Mouse (Mus musculus): ENCODE measurements around the gene Rab33b. TPM values are rescaled to one million over a fixed set of nuclear protein-coding genes. Genes with fewer than 3 reads are reported as not detected.
A peak's percentile ranks its signal among the peaks of the same experiment; 100 is the strongest.

Rab33b gene
- polyA plus RNA-seq, 1 experiment = 25.7 TPM

GRCm38 (mm10) chr3:51510903-51511302, 27.2 kb downstream of the Rab33b start:
- DNase-seq (ENCODE audit: extremely low spot score in 1 of 2, low spot score in 1 of 2) = peak; percentile 52 to 92

GRCm38 (mm10) chr3:51511983-51512382, 28.3 kb downstream of the Rab33b start:
- DNase-seq (ENCODE audit: extremely low spot score in 1 of 2, low spot score in 1 of 2) = no peak

DNA sequence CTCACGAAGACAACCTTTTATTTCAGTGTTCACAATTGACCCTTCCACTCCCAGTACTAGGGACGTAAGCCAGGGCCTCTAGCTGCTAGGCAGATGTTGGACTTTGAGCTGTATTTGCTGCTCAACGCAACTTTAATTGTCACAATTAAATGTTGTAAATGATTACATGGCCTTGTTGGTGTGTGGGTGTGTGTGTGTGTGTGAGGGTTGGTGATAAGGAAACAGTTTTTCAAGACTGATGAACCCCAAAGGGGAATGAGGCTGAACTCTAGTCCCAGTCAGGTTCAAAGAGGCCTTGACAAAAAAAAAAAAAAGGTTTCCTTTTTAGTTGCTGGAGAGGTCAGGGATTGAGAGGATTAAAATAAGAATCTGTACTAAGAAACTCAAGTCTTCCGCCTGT, 33.7 kb downstream of the Rab33b start:
- no peak for DNase-seq (ENCODE audit: extremely low spot score in 1 of 2, low spot score in 1 of 2)

DNA sequence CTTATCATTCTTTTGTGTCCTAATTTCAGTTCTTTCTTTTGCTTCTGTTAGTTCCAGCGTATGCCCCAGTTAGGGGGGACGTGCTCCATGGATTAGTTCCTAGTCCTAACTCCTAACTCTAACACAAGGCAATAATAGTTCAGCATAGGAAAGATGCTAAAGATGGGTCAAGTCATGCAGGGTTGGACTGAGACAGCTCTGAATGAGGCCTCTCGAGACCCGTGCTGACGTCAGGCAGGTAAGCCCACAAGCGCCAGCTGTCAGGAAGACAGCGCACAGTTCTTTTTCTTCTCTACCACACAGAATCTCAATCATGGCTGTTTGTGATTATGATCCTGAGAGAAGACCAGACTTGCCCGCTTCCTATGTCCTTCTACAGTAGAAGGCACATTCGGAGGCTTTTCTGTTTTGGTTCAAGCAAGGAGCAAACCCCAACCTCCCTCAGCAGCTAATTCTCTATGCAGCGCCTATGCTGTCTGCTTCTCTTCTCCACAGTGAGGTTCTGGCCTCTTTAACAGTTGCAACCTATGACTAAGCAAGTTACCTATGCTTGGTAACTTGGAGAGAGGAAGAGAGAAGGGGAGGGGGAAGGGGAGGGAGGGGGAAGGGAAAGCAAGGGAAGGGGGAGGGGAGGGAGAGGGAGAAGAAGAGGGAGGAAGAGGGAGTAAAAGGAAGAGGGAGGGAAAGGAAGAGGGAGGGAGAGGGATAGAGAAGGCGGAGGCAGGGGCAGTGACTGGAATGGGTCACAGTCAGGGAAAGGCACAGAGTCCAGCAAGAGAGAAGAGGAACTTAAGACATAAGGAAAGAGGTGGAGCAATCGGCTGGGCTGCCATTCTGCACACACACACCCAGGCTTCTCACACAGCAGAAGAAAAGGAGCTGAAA, 34.4 kb downstream of the Rab33b start:
- no peak for DNase-seq (ENCODE audit: extremely low spot score in 1 of 2, low spot score in 1 of 2)

DNA sequence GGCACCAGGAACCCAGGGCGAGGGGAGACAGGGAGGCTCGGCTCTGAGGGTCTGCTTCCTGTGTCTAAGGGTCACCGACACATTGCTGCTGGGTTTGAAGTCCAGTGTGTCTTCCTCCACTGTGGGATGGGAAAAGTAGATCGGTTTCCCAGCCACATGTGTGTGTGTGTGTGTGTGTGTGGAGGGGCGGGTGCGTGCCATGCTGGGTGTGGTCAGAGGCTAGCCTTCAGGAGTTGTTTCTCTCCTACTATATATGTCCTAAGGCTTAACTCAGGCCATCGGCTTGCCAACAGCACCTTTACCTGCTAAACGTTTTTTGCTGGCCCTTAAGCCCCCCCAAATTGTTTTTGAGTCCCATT, 35.0 kb downstream of the Rab33b start:
- DNase-seq (ENCODE audit: extremely low spot score in 1 of 2, low spot score in 1 of 2) = no peak

- DNase-seq (ENCODE audit: extremely low spot score in 1 of 2, low spot score in 1 of 2) = no peak
These were observed 37.5 kb downstream of the Rab33b start for GRCm38 (mm10) chr3:51521262-51521661.

- DNase-seq (ENCODE audit: extremely low spot score in 1 of 2, low spot score in 1 of 2) = no peak
These were observed 41.6 kb downstream of the Rab33b start for GRCm38 (mm10) chr3:51525186-51525785.

- peak; percentile 79 to 81 for DNase-seq (ENCODE audit: extremely low spot score in 1 of 2, low spot score in 1 of 2)
These were observed 43.2 kb downstream of the Rab33b start for GRCm38 (mm10) chr3:51526891-51527290.

- DNase-seq (ENCODE audit: extremely low spot score in 1 of 2, low spot score in 1 of 2) = no peak
These were observed 48.0 kb downstream of the Rab33b start for GRCm38 (mm10) chr3:51531473-51532281.

DNA sequence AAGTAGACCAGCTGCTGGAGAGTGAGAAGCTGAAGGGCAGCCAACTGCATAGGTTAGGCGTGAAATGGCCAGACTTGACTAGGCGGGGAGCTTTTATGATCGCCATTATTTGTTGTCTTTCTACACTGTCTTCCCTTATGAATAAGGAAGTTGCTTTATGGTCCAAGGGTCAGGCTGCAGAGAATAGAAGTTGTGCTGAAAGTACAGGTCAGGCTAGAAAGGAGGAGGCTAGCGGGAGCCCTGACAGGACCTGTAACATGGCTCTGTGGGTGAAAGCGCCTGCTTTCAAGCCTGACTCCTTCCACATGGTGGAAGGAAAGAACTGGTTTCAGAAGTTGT, 48.5 kb downstream of the Rab33b start:
- no peak for DNase-seq (ENCODE audit: extremely low spot score in 1 of 2, low spot score in 1 of 2)

DNA sequence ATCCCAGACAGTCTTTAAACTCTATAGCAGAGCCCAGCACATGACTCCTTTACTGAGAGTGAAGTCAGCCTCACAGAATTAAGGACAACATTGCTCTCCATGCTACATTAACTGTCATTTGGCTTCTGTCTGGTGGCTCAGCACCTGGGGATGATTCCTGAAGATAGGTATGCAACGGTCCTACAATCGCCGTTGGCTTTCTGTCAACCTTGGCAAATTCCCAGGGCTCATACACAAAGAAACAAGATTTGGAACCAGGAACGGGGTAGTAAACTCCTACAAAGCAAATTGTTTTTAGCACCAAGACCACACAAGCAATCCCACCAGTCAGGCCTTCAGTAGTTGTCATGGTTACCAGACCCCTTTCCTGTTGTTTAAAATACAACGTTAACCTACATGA, 49.9 kb downstream of the Rab33b start:
- no peak for DNase-seq (ENCODE audit: extremely low spot score in 1 of 2, low spot score in 1 of 2)

DNA sequence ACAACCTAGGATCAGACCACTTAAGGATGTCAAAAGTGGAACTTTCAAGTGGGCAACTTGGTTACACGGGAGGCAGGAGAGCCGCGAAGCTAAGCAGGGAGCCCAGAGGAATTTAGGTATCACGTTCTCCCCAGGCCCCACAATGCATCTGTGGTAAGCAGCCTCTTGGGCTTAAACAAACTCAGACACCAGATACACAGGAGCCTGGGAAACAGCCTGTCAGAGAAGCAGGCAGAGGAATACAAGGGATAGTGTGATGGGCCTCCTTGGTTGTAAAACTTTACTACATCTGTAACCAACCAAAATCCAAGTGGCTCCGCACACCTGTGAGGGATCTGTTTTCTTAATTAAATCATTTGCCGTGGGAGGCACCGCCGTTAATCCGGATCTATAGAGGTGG, 50.3 kb downstream of the Rab33b start:
- DNase-seq (ENCODE audit: extremely low spot score in 1 of 2, low spot score in 1 of 2) = no peak

DNA sequence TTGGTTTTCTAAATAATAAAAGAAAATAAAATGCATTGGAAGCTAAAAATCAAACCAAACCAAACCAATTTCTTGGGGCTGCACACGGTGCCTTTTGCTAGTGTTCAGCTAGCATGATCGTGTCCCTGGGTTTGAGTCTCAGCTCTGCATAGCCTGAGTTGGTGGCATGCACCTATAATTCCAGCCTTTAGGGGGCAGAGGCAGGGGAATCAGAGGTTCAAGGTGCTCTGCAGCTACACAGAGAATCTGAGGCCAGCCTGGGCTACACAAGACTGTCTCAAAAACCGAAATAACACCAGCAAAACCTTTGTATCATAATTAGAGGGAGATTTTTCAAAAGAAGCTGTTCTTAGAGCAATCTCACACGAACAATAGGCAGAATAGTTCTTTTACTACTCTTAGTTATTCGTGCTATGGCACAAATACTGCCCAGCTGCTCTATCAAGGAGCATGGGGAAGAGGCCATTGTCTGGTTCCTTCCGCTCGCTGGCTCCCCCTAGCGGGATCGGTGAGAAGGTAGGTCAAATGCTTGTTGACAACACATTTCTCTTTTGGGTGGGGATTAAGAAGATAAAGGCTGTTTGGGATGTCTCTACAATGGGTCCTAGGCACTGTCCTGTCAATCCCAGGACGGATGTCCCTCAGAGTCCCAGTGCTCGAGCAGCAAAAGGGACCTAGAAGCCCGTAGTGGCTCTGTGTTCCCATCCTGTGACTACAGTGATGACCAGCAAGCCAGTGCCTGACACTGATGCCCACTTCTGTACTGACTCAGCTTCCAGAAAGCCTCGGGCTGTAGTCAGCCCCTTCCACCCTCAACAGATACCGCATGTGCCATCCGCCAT, 56.1 kb downstream of the Rab33b start:
- DNase-seq (ENCODE audit: extremely low spot score in 1 of 2, low spot score in 1 of 2) = peak in 1 of 2 experiments; percentile 70

DNA sequence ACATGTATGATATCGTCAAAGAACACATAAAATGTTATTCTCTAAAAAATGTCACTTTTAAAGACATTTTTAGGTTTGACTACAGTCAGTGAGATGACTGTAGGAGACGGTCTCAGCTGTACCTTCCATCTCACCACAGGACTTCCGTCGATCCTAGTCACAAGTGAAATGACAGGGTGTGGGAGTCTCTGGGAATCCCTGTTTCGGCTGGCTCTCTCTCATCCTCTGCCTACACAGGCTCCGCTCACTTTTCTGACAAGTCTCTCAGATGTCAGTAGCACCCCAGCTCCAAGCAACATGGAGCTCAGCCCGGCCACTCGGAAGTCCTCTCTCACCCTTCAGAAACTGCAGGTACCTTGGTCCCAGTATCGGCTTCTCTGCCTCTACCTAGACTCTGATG, 56.9 kb downstream of the Rab33b start:
- peak in 1 of 2 experiments; percentile 28 for DNase-seq (ENCODE audit: extremely low spot score in 1 of 2, low spot score in 1 of 2)

GRCm38 (mm10) chr3:51544442-51545128, 60.9 kb downstream of the Rab33b start:
- DNase-seq (ENCODE audit: extremely low spot score in 1 of 2, low spot score in 1 of 2) = no peak

Other genes with a start within 250 kb of the Rab33b start
- gene Elf2, start 143.3 kb upstream of the Rab33b start, polyA plus RNA-seq (2012; rRNA removed) = 30.3 and 32.4 TPM in 2 replicates
- gene Mgarp, start 87.2 kb upstream of the Rab33b start, polyA plus RNA-seq (2012; rRNA removed) = 0.06 and 0.08 TPM in 2 replicates
- gene Ndufc1, start 74.9 kb upstream of the Rab33b start, polyA plus RNA-seq (2012; rRNA removed) = 500 and 520 TPM in 2 replicates
- 22.3 and 22.8 TPM in 2 replicates for gene Naa15, start 68.8 kb upstream of the Rab33b start, polyA plus RNA-seq (2012; rRNA removed)
- gene Setd7, start 77.0 kb downstream of the Rab33b start, polyA plus RNA-seq (2012; rRNA removed) = 62.2 and 69.3 TPM in 2 replicates
- gene Mgst2, start 176.4 kb downstream of the Rab33b start, polyA plus RNA-seq (2012; rRNA removed) = 0.24 and 0.36 TPM in 2 replicates